Mouse (Mus musculus): ENCODE data around the gene Fbxl15.

Gene Fbxl15

DNA sequence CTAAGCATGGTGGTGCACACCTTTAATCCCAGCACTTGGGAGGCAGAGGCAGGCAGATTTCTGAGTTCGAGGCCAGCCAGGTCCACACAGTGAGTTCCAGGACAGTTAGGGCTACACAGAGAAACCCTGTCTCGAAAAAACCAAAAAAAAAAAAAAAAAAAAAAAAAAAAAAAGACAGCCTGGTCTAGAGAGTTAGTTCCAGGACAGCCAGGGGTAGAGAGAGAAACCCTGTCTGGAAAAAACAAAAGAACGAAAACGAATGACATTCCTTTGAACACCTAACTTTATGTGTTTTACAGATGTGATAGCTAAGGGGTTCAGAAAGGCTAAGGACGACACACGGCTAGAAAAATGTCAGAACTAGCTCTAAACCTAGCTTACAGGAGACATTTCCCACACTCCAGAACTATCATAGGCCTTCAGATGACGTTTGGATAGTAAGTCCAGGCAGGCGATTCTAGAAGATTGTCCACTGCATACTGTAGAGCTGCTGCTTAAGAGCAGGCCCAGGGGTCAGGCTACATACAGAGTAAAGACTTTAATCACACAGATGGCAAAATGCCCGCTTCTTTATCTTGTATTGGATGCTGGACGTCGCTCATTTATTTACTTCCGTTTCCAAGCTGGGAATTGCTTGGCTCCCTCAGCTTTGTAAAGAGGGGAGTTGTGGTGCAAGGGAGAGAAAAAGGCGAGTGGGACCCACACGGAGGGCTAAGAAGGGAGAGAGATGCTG lies 20.1 kb downstream of the Fbxl15 start:
- DNase-seq (ENCODE audit: low read depth, low spot score), result no peak

DNA sequence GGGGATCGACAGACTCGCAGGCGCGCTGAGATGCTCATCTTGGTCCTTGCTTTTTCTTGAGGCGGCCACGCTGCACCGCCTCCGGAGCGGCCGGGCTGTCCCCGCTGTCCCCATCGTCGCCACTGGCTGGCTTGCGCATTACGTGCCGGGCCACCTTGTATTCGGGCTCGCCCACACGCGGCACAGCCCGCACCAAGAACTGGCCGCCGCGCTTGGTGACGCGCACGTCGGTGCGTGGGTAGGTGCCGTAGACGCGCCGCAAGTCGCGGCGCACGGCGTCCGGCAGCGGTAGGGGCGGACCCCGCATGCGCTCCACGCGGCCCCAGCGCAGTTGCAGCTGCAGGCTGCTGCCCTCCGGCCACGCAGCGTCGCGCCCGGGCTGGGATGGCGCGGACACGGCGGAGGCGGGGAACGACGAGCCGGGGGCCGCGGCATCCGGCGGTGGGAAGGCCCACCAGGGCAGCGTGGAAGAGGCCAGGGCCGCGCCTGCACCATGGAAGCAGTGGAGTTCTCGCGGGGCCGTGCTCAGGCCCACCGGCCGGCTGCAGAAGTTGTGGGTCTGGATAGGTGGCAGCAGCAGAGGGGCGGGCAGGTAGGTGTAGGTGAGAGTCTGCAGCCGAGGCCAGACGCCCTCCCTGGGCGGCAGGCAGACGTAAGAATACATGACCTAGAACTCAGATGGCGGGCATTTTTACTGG lies 20.9 kb downstream of the Fbxl15 start:
- DNase-seq (ENCODE audit: low read depth, low spot score), result peak; percentile 88

DNA sequence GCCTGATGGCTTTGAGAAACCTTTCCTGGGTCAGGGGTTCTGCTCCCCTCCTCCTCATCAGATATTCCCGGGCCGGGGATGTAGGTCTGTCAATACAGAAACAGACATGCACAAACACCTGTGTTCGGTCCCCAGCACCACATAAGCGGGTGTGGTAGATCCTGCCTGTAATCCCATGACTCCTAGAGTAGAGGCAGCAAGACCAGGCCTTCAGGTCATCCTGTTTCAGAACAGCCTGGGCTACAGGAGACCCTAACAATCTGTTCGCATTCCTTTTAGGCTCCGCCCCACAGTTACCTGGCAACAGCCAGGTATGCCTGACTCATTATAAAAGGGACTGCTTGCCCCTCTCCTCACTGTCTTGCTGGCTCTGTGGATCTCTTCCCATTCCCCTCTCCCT lies 21.6 kb downstream of the Fbxl15 start:
- no peak for DNase-seq (ENCODE audit: low read depth, low spot score)

DNA sequence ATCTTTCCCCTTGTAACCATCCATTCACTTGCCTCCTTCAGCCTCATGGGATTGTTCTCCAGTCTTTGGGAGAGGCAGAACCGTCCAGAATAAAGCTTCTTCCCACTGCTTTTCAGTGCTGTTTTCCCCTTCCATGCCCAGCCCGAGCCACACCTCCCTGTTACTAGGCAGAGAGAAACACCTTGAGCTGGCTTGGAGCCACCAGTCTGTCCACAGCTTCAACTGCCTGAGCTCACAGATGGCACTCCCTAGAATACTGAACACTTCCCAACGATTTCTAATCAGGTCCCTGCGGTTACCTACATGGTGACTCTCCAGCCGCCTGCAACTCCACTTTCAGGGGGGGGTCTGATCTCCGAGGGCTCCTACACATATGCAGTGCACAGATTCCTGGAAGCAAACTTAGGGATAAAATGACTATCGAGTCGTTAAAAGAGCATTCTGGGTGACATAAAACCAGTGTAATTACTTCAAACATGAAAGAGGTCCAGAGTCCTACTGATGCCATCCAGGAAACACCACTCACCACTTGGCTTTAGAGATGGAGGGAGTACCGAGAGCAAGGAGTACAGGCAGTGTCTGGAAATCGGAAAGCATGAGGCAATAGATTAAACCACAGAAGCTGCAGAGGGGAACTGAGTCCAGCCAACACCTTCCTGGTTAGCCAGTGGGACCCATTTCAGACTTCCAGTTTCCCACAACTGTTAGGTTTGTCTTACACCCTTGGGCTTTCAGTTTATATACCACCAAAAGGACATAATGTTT lies 22.4 kb downstream of the Fbxl15 start, which contains the start of gene 2310034G01Rik:
Gene 2310034G01Rik (minus strand): TSS at position 135 of the 765 bp plus-strand sequence.
- no peak for DNase-seq (ENCODE audit: low read depth, low spot score)

DNA sequence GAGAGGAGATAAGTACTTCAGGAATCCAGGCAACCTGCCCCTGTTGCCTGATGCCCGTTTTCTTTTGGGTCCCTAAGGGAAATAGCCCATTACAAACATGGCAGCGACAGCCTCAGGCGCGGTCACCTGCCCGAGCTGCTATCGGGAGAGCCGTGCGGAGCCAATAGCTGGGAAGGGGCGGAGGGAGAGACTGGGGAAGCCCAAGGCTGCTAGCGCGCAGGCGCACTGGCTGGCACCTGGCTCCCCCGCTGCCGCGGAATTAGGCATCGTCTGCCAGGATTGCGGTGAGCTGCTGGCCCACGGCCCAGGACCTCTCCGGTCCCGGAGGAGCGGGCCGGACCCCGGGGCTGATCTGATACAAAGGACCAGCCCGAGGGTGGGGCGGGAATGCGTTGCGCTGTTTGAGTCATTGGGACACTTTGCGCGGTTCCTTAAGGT lies 28.7 kb downstream of the Fbxl15 start:
- DNase-seq (ENCODE audit: low read depth, low spot score), result peak; percentile 92

DNA sequence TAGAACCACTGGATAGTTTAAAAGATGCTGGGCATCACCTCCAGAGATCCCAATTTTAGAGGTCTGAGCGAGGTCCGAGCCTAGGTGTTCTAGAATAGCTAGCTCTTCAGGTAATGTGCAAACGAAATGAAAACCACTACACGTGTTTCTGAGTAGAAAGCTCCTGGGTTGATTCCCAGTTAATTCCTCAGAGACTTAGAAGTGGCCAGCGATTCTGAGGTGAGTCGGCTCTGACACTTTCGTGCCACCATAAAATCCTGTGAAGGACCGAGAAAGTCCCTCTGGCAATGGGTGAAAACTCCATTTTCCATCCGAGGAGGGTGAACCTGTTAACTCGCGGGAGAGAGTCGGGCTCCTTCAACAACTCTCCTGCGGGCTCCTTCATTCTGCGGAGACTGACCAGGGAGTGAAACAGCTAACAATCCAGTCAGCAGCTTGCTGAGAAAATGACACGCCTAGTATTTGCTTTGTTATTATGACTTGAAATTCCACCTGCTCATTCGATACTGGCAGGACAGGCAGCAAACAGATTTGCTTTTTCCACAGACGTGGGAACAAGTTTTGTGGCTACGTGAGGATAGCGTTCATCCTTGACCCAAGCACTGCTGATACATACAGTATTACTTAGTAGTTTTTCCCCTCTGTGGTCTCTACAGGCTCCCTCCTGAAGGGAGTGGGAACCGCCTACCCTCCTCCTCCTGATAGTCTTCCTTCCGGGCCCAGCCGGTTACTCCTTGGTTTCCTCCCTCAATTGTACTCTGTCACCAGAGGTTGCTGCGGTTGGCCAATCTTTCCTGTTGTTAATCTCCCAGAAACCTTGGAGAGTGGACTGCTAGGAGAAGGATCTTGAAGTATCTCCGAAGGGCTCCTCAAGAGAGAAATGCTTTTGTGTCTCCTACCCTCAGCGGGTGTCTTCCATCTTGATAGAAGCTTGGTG lies 29.6 kb downstream of the Fbxl15 start:
- no peak for DNase-seq (ENCODE audit: low read depth, low spot score)

DNA sequence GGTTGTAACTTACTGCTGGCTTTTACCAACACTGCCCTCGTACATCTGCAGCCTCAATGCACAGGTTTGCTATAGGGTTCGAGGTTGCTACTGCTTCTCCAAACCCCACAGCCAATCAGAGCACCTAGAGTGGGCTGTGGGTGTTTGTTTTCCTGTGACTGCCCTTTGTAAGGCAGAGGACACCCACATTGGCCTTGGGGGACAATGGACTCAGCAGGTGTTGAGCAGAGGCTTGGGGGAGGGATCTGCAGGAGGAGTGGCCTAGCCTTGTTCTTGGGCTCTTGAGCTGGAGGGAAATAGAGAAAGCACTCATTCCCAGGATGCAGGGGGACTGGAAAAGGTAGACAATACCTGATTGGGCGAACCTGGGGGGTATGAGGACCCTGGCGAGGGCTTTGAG lies 30.4 kb downstream of the Fbxl15 start:
- no peak for DNase-seq (ENCODE audit: low read depth, low spot score)

DNA sequence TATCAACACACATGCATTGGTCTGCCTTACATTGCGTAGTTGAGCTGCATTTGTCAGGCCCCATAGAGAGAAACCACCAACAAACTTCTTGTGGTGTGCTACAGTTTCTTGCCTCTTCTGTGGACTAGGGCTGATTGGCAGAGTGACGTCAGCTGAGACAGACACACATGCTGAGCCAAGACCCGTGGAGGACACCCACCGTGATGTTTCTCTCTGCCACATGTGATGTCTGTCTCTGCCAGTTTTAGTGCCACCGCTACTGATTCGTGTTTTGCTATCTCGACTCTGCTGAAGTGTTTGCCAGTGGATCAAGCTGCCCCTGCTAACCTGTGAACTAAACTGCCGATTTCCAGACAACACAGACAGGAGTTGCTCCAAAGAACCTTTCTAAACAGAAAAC lies 34.1 kb downstream of the Fbxl15 start:
- DNase-seq (ENCODE audit: low read depth, low spot score), result no peak

DNA sequence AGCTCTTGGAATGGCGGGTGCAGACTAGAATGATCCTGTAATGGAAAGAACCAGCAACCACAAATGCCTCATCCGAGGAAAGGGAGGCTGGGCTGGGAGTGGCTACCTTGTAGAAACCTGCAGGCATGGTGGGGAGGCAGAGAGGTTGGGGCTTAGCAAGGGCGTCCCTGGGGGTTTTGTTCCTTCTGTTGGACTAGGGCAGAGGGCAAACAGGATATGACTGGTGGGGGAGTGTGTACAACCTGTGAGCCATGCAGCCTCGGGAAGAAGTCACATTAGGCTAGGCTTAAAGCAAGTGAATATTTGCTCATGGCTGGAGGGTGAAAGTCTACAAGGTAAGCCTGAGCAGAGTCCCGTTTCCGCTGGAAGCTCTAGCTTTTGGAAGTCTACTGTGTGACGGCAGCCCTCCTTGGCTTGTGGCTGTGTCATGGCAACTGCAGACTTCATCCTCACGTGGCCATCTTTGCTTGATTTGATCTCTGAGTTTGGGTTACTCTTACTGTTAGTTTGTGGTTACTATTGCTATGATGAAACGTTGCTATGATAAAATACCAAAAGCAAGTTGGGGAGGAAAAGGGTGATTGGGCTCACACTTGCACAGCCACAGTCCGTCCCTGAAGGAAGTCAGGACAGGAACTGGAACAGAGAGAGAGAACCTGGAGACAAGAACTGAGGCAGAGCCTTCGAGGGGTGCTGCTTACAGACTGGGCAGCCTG lies 35.5 kb downstream of the Fbxl15 start:
- no peak for DNase-seq (ENCODE audit: low read depth, low spot score)

DNA sequence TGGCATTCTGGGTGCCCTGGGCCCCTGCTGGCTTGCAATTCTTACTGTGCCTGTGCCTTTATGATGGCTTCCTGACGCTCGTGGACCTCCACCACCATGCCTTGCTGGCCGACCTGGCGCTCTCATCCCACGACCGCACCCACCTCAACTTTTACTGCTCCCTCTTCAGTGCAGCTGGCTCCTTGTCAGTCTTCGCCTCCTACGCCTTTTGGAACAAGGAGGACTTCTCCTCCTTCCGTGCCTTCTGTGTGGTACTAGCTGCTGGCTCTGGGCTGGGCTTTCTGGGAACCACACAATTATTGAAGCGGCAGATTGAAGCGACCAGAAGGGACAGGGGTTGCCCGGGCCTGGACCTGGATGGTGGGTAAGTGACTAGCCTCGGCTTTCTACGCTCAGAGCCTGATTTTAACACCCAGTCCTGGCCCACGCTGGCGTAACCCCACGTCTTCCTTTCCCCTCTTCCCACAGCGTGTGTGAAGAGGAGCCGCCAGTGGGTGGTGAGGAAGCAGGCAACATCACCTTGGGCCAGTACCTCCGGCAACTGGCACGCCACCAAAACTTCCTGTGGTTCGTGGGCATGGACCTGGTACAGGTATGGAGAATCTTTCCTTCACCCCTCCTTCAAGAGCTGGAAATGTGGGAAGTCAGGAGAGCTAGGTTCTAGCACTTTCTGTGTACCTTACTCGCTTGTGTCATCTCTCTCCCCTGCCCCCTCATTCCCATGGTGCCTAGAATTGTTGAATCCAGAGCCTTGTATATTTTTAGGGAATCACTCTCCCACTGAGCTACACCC lies 40.0 kb downstream of the Fbxl15 start:
- no peak for DNase-seq (ENCODE audit: low read depth, low spot score)

DNA sequence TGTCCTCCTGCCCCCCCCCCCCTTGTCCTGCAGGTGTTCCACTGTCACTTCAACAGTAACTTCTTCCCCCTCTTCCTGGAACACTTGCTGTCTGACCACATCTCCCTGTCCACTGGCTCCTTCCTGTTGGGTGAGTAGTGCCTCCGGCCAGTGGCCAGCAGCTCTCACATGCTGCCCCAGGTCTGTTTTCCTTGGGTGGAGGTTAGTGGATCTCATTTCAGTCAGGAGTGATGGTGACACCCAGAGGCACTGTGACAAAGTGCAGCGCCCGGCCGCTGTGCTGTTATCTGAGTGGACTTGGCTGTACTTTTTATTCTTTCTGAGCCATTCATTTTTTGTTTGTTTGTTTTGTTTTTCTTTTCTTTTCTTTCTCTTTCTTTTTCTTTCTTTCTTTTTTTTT lies 41.2 kb downstream of the Fbxl15 start:
- peak; percentile 50 for DNase-seq (ENCODE audit: low read depth, low spot score)

DNA sequence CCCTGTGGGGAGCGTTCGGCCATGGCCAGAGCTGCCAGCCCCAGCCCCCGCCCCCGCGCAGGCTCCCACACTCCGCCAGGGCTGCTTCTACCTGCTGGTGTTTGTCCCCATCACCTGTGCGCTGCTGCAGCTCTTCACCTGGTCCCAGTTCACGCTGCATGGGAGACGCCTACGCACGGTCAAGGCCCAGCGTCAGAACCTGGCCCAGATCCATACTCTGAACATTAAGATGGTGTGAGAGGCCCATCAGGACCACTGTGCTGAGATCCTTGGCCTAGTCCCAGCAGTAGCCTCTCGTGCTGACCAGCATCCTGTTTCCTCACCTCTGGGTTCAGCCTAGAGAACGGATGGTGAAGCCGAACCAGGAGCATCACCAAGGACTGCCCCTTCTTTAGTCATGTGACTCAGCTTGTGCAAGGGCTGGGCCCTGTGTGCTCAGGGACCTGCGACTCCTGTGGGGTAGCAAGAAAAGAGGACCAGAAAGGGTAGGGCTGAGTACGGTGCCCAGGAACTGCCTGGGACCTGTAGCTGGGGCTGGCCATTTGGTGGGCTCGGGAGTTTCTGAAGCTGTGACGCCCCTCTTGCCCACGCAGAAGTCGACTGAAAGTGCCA lies 46.6 kb downstream of the Fbxl15 start:
- no peak for DNase-seq (ENCODE audit: low read depth, low spot score)

DNA sequence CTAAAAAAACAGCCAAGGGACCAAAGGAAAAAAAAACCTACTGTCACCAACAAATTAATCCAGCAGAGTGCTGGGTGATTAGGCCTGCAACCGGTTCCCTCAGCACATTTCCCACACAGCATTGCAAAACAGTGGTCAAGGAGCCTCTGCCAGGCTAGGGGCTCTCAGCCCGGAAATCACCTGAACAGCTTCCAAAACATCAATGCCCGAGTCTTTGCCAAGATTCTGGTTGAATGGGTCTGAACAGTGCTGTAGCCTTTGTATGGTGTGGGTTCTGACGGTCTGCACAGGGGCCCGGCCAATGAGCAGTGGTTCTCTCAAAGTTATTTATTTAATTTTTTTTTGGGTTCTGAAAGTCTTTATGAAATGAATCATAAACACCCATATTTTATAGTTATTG lies 47.5 kb downstream of the Fbxl15 start:
- DNase-seq (ENCODE audit: low read depth, low spot score), result no peak

DNA sequence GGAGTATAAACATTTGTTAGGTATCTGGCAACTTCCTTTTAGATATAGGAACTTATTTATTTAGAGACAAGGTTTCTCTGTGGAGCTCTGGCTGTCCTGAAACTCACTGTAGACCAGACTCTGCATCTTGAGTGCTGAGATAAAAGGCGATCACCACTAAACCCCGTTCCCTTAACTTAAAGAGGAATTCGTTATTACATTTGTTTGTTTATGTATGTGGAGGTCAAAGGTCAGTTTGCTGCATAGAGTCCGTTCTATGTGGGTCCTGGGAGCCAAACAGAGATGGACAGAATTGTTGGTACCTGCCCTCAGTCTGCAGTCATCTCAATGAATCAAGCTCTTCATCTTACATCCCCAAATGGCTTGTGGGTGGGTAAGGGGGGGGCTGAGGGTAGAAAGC lies 47.9 kb downstream of the Fbxl15 start:
- no peak for DNase-seq (ENCODE audit: low read depth, low spot score)
